ENCODE assay signal across 21 mouse cellular contexts in the genomic region with DNA sequence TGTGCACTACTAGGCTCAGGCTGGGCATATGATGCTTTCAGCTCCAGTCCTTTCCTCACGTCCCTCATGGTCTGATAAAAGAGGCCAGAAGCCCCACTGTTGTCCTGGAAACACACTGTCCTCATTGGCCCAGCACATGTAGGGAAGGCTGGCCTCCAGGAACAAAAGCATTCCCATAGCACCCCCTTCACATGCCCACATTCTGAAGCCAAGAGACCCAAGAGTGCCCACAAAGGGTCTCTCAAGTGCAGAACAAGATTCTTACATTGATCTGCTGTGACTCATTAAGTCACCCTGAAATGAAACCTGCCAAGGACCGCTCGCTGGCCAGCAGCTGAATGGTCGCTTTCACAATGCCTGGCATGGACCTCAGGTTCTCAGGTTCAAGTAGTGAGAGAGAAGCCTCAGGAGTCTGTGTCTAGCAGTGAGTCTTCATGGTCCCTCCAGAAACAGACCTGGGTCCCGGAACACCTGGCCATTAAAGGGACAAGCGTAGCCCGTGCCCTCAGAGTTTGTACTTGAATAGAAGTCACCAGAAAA. TPM values are rescaled to one million over a fixed set of nuclear protein-coding genes. Genes with fewer than 3 reads are reported as not detected.
DNase-seq lines count a peak whose midpoint lies in the region.
"Had no signal": no experiment of that assay in that cellular context is flagged by ENCODE, and none has a peak within 500 bp of the region (broad histone marks: within the 10 kb centered on the region; RNA-seq: fewer than 3 reads in every experiment).

No protein-coding gene starts in this region.

- peak; percentile 16 to 32 for DNase-seq in cerebellum, postnatal 14 days
- no peak for DNase-seq in cerebellum, adult 9-10 months
- peak; percentile 46 for DNase-seq in lung, postnatal 36 days
- no peak for DNase-seq in lung, postnatal 25 days (ENCODE audit: low spot score)
- peak; percentile 23 to 64 for DNase-seq in adrenal gland, postnatal 36 days
- DNase-seq in liver, result no peak
- DNase-seq in thymus, postnatal 25 days, result no peak
- DNase-seq: cerebellum, adult 11 months; cerebellum, adult 9-11 months; heart, postnatal 4 days; kidney, adult 8-10 months; kidney, postnatal 4 days; layer of hippocampus, postnatal 36 days; left cerebral cortex, postnatal 4 days; thymus, adult 2 months; thymus, postnatal 4 days had no signal

RNA-seq across cellular contexts. Expression of gene Syt6, which starts 20.3 kb away (rescaled TPM):
- total RNA-seq in adrenal gland, postnatal 36 days (2021), result not detected
- total RNA-seq: common myeloid progenitor, adult 5-6 weeks; gastrocnemius, adult 8-10 months; granulocyte monocyte progenitor cell, adult 5-6 weeks; heart, postnatal 4 days; megakaryocyte, adult 5-6 weeks had no signal

RNA-seq across cellular contexts. Expression of gene Atg4a-ps, which starts 50.5 kb away (rescaled TPM):
- total RNA-seq in adrenal gland, postnatal 36 days (2021), result 1 to 10 TPM in 1 of 2 experiments, not detected in 1; 2.1 TPM
- total RNA-seq: midbrain, postnatal 0 days had no signal

Comparison
In these comparisons a context has a peak if more than half of its experiments do, and no peak if none do; other contexts are left out.
1. DNase-seq: peak in cerebellum, postnatal 14 days (2 of 2), lung, postnatal 36 days (single experiment) and adrenal gland, postnatal 36 days (2 of 2); none in cerebellum, adult 9-10 months (single experiment), lung, postnatal 25 days (single experiment), liver (single experiment) and thymus, postnatal 25 days (single experiment).